Mouse (Mus musculus) cortical plate, adult 2 months (tissue): ENCODE results near the gene Pax2.

Source experiments
- CTCF ChIP-seq: fragments of 200-500 bp; IDR thresholded peaks from 2 replicates; pipeline ENCODE4 v1.5.1; 2011; ENCODE audit warnings: mild to moderate bottlenecking, control low read depth, low read length; ENCODE audit not compliant: insufficient read depth; ENCODE audit errors: extremely low read depth
- POLR2A ChIP-seq: fragments of 200-500 bp; IDR thresholded peaks from 2 replicates; pipeline ENCODE4 v1.6.1; 2011; ENCODE audit warnings: mild to moderate bottlenecking, low read length, control low read depth; ENCODE audit not compliant: insufficient read depth; ENCODE audit errors: extremely low read depth

DNA sequence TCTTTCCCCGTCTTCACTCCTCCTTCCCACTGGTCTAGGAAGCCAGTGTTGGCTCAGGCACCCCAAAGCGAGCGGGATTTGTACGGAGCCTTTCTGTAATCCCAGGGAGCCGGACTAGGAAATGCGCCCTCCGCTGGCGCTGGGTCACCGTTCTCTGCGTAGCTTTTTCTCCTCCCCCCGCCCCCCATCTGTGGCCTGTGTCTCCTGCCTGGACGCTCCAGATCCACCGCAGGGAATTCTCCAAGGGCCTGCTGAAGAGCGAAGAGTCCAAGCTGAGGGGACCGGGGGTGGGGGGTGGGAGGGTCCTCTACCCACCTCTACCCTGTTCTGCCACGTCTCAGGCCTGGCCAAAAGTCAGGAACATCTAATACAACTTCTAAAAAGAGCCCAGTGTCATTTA, 15.5 kb upstream of the Pax2 start:
- TF ChIP-seq CTCF = no peak
- TF ChIP-seq POLR2A = no peak
